Mouse (Mus musculus) adrenal gland, postnatal 36 days (tissue): ENCODE results near the gene Grb7. TPM values are rescaled to one million over a fixed set of nuclear protein-coding genes. Genes with fewer than 3 reads are reported as not detected.

Experiments used
- total RNA-seq, 2 experiments: library from RNA; stranded (reverse); gene quantifications; 2 replicates each; pipeline ENCODE4 v1.2.3; 2021

The Grb7 gene
- total RNA-seq, 2 experiments from 2014 or later, result not detected

Other genes with a start within 250 kb of the Grb7 start
- gene Cdk12, start 243.3 kb upstream of the Grb7 start, total RNA-seq, result 10 to 100 TPM; 42.8 to 50.6 TPM
- gene Neurod2, start 116.7 kb upstream of the Grb7 start, total RNA-seq, result not detected
- not detected for gene Ppp1r1b, start 98.0 kb upstream of the Grb7 start, total RNA-seq
- 10 to 100 TPM; 22.3 to 23.2 TPM for gene Stard3, start 88.0 kb upstream of the Grb7 start, total RNA-seq
- gene Tcap, start 62.6 kb upstream of the Grb7 start, total RNA-seq, result 1 to 10 TPM in 1 of 2 experiments, under 1 TPM in 1; 0.43 to 1.2 TPM
- gene Pnmt, start 59.9 kb upstream of the Grb7 start, total RNA-seq, result 100 to 1,000 TPM; 363 to 581 TPM
- gene Pgap3, start 45.9 kb upstream of the Grb7 start, total RNA-seq, result 1 to 10 TPM; 4.4 to 7.2 TPM
- gene Erbb2, start 33.9 kb upstream of the Grb7 start, total RNA-seq, result 1 to 10 TPM; 4.2 to 4.7 TPM
- gene Mien1, start 7.4 kb upstream of the Grb7 start, total RNA-seq, result 10 to 100 TPM; 84.0 to 84.2 TPM
- gene Ikzf3, start 99.6 kb downstream of the Grb7 start, total RNA-seq, result under 1 TPM; 0.13 to 0.36 TPM
- under 1 TPM; 0.50 to 0.82 TPM for gene Zpbp2, start 104.7 kb downstream of the Grb7 start, total RNA-seq
- gene Ormdl3, start 141.0 kb downstream of the Grb7 start, total RNA-seq, result 100 to 1,000 TPM; 133 to 139 TPM
- not detected for gene Lrrc3c, start 151.9 kb downstream of the Grb7 start, total RNA-seq
- gene Gm12355, start 179.3 kb downstream of the Grb7 start, total RNA-seq, result 10 to 100 TPM; 13.9 to 15.3 TPM
- 10 to 100 TPM; 12.9 to 17.0 TPM for gene Gsdma3, start 180.0 kb downstream of the Grb7 start, total RNA-seq
- under 1 TPM; 0.43 to 0.76 TPM for gene Gsdma2, start 200.4 kb downstream of the Grb7 start, total RNA-seq
- not detected for gene Gsdma, start 218.0 kb downstream of the Grb7 start, total RNA-seq
- 100 to 1,000 TPM; 124 to 128 TPM for gene Psmd3, start 236.2 kb downstream of the Grb7 start, total RNA-seq